Mouse (Mus musculus) left cerebral cortex, postnatal 10 days (tissue): ENCODE results near the gene Sez6l. TPM values are rescaled to one million over a fixed set of nuclear protein-coding genes. Genes with fewer than 3 reads are reported as not detected.
A peak's percentile ranks its signal among the peaks of the same experiment; 100 is the strongest.

ENCODE experiments used
- DNase-seq, 2 experiments: peaks; one replicate each; pipeline ENCODE4 v3.0.0; 2021 to 2022; ENCODE audit warnings: low spot score in 2 of 2, mixed read lengths in 1 of 2; ENCODE audit errors: extremely low spot score in 1 of 2
- intact Hi-C: fragments of 180-260 bp; cut with DNase I; formaldehyde crosslinking; loops from one replicate; pipeline ENCODE4 v1.15.1; 2025
- total RNA-seq, 2 experiments: library from RNA; stranded (reverse); gene quantifications; 2 replicates each; pipeline ENCODE4 v1.2.3; 2021

Gene Sez6l
- total RNA-seq, 2 experiments from 2014 or later = 158 to 163 TPM

- DNase-seq = no peak
- intact Hi-C loops = no loop called here
These were observed 194.9 kb downstream of the Sez6l start for GRCm38 (mm10) chr5:112382042-112382441.

GRCm38 (mm10) chr5:112381154-112381553 is 195.8 kb downstream of the Sez6l start:
- intact Hi-C loops = no loop called here

GRCm38 (mm10) chr5:112378716-112379115 is 198.3 kb downstream of the Sez6l start:
- intact Hi-C loops = no loop called here
- DNase-seq = no peak

More at GRCm38 (mm10) chr5:112381154-112381553, 195.8 kb downstream of the Sez6l start:
- no peak for DNase-seq

GRCm38 (mm10) chr5:112377380-112377779 is 199.6 kb downstream of the Sez6l start:
- intact Hi-C loops = no loop called here

GRCm38 (mm10) chr5:112376111-112376510 is 200.9 kb downstream of the Sez6l start:
- intact Hi-C loops = no loop called here
- no peak for DNase-seq

More at GRCm38 (mm10) chr5:112377380-112377779, 199.6 kb downstream of the Sez6l start:
- DNase-seq = no peak

- intact Hi-C loops = no loop called here
- DNase-seq = peak; percentile 70 to 85
These were observed 205.1 kb downstream of the Sez6l start for GRCm38 (mm10) chr5:112371933-112372332.

- no peak for DNase-seq
- intact Hi-C loops = no loop called here
These were observed 206.7 kb downstream of the Sez6l start for GRCm38 (mm10) chr5:112370236-112370813.

- DNase-seq = no peak
- intact Hi-C loops = no loop called here
These were observed 207.7 kb downstream of the Sez6l start for GRCm38 (mm10) chr5:112369326-112369725.

Other genes starting within 250 kb of the Sez6l start
- 10 to 100 TPM; 27.9 to 30.0 TPM for gene Srrd, start 234.1 kb downstream of the Sez6l start, total RNA-seq
- 10 to 100 TPM; 18.8 to 29.2 TPM for gene Hps4, start 234.1 kb downstream of the Sez6l start, total RNA-seq
- gene Gm6583, start 221.2 kb downstream of the Sez6l start, total RNA-seq = under 1 TPM in 1 of 2 experiments, not detected in 1; 0.15 TPM
- 100 to 1,000 TPM; 154 to 161 TPM for gene Asphd2, start 182.3 kb downstream of the Sez6l start, total RNA-seq
- gene Gm6588, start 127.8 kb downstream of the Sez6l start, total RNA-seq = not detected